Mouse (Mus musculus): ENCODE data around the gene Pgm2l1.
A peak's percentile ranks its signal among the peaks of the same experiment; 100 is the strongest.

Gene Pgm2l1

DNA sequence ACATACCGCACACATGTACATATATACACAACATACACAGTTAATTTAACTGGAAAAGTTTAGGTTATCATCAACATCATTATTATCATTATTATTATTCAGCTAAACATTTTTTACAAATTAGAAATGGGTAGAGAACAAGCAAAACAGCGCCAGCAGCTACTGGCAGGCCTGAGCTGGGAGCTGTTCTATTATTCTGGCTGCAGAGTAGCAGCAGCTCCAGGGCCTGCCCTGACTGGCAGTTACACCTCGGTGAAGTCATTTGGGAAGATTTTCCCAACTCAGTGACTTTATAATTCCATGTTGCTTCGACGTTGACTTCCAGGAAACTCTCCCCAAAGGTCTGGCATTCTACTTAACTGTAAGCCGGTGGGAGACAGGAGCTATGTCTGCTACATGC lies 69.5 kb downstream of the Pgm2l1 start:
- DNase-seq, result no peak

DNA sequence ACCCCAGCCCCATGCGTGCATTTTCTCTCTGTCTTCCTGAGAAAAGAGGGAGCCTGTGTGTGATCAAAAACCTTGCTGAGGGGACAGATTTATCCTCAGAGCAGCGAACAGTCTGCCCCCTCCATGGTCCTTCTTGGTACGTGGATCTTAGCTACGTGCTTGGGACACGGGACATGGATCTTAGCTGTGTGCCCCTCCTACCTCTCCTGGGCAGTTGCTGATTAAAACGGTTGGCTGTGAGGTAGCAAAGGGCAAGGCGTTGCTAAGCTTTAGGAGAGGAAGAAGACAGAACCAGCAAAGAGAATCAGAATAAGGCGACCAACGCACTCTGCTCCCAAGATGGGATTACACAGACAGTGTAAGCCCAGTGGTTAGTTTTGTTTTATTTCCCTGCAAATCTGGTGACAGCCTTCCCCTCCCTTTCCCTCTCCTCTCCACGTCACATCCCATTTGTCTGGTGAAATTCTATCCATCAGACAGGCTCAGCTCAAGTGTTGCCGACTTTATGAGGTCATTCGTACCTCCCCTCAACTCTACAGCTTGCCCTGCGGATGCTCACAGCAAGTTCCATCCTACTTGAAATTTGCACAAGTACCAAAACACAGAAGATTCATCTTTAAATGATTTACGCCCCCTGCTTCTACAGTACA lies 71.8 kb downstream of the Pgm2l1 start:
- no peak for DNase-seq

DNA sequence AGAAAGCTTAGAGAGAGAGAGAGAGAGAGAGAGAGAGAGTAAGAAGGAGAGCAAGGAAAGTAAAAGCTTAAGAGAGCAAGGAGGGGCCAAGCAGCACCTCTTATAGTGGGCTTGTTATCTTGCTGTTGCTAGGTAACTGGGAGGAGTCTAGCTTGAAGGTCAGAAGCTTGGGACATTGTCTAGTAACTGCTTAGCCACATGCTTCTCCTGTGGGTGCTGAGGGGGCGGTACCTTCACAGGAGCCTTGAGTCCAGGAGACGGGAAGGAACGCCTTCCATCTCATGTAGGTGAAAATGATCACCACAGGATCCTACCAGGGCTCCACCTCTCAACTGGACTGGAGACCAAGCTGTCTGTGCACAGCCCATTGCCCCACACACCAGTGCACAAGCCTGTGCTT lies 74.2 kb downstream of the Pgm2l1 start:
- no peak for DNase-seq

DNA sequence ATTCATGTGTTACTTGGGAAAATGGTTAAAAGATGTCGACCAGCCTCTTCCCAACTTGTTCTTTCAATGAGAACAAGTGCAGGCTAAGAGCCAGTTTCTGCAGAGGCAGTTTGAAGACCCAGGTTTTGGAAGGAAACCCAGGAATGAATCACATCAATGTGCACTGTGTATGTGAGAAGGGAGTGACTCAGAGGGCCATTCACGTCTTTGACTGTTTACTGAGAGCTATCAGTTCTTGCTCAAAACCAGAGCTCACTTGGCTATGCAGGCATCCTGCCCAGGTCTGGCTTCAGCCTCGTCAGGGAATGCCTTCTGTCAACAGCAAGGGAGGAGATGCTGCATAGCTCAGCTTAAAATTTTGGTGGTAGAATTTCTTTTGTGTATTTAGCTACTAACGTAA lies 75.1 kb downstream of the Pgm2l1 start:
- DNase-seq, result peak; percentile 66 to 88

DNA sequence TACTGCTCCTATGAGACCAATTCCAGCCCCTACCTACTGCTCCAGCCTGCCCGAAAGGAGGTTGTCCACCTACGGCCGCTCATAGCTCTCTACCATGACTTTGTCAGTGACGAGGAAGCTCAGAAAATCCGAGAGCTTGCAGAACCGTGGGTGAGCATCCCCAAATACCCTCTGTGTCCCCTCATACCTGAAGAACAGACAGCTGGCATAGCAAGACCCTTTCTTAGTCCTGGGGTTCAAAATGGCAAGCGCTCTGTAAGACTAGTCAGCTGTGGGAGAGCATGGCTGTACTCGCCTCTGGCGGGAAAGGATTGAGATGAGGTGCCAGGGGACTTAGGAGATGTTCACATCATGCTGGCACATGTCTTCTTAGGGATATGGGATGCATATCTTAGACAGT lies 78.7 kb downstream of the Pgm2l1 start:
- no peak for DNase-seq

DNA sequence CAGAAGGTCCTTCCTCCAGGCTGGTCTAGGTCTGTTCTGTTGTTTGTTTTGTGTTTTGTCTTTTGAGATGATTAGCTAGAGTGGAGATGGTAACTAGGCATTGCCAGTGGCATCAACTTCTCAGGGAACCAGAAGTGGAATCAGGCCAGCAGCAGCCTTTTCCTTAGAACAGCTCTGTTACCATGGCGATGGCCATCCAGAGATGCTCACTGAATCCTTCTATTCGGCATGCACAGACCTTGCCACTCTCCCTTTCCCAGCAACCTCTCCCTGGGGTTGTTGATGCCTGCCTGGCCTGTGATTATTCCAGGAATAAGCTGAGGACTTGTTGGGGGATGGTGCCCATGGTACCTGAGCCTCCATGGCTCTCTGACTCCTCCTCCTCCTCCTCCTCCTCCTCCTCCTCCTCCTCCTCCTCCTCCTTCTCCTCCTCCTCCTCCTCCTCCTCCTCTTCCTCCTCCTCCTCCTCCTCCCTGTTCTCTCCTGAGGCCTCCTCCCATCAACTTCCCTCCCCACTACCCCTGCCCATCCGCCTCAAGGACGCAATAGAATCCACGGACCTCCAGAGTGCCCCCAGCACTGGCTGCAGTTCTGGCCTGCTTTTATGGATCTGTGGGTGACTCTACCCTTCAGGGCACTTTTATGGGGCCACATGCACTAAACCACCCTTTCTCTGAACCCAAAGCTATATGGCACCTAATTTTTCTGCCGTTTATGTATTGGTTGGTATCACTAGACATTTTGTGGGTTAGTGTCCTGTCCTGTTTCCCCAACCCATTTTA lies 80.9 kb downstream of the Pgm2l1 start:
- no peak for DNase-seq

DNA sequence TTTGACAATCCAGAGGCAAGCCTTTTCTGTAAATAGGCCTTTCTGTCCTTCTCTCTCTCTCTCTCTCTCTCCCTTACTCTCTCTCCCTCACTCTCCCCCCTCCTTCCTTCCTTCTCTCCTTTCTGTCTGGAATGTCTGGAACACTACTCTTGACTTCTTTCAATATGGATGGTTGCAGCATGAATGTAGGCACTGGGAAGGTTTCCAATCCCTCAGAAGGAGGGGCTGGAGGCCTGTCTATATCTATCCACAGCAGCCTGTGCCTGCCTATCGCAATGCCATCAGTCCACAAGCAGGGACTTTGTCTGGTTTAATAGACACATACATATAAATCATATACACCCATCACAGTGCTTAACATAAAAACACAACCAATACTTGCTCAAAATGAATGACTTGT lies 82.0 kb downstream of the Pgm2l1 start:
- no peak for DNase-seq

DNA sequence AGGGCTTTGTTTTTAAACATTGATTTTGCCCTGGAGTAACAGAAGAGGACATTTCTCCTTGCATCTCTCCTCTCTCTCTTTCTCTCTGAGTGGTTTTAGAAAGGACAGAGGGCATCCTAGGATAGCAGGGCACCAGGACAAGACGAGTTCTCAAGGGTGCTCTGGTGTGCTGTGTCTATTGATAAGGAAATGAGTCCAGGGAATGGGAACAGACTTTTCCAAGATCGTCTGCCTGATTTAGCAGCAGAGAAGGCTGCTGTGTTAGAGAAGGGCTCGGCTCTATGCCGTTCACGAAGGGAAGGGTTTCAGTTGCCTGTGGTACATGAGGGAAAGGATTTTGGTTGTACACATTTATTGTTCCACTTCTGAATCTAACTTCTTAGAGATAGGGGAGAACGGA lies 82.5 kb downstream of the Pgm2l1 start:
- no peak for DNase-seq

DNA sequence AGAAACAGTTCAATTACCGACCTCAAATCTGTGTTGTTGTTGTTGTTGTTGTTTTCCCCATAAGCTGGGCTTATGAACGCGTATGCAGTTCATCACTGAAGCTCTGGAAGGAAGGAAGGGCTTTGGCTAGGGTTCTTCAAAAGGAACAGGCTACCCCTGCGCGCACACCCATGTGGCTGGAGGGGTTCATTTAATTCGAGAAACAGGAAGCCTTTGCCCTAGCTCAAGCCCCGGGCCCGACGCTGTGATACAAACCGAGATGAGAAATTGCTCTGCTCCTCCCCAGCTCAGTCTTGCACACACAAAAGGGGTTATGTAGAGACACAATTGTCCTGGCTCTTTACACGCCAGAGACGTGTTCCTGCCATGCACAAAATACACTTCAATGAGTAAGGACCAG lies 83.1 kb downstream of the Pgm2l1 start:
- DNase-seq, result no peak

DNA sequence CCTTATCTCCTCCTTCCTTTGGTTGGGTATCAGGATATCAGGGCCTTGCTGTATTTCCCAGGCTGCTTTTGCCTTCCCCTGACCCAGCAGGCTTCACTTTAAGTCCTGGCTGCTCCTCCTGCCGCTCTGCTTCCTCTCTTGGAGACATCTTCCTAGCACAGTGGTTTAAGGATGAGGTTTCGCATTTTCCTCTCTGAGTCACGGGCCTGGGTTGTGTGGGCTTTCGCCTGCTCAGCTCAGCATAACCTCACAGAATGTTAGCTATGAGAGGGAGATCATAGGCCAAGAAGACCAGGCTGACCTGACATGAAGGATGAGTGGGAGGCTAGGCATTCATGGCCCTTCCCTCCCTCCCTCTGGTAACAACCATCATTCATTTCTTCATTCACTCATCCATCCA lies 85.5 kb downstream of the Pgm2l1 start:
- no peak for DNase-seq

DNA sequence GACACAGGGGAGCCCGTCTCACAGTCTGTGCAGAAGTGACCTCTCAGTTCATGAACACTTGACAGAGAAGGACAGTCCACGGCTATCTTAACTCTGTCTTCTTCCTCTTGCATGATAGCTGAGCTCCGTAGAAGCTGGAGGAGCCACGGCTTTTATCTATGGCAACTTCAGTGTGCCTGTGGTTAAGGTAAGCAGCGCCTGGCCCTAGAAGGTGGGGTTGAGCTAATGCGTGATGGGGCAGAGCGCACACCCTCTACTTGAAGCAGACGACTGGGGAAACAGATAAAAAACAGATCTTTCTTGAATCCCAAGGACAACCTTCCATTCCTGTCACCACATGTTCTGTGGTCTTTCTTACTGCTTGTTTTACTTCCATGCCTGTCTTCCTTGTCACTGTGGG lies 89.7 kb downstream of the Pgm2l1 start:
- no peak for DNase-seq

DNA sequence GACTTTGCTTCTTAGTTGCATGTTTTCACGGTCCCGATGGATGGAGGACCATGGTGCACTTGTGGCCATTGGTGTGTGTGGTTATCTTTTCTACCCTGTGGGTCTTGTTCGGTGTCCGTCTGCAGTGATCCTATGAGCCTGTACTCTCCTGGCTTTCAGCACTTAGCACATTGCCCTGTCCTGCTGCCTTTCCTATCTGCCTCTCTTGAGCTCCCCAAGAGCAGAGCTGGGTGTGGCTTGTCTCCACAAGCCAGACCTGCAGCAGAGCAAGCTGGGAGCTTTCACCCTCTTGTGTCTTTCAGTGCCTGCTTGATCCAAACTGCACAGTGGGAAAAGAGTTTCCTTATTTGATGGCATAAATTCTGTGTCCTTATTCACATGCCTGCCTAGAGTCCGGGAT lies 90.3 kb downstream of the Pgm2l1 start:
- no peak for DNase-seq

DNA sequence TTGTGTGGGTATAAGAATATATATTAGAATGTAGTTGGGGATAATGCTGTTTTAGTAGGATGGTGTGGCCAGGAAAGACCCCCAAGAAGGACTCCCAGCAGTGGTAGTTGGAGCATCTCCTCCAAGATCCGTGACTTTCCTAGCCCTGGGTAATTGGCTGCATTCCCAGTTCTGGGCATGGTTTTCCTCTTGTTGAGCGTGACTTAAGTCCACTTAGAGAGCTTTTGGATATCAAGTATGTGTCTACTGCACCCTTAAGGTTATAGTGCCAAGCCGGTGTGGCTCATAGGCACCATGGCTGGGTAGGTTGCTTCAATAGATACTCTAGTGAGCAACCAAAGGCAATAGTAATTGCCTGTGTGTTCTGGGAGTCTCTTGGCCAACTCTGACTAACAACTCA lies 96.5 kb downstream of the Pgm2l1 start:
- DNase-seq, result peak in 1 of 2 experiments; percentile 56

DNA sequence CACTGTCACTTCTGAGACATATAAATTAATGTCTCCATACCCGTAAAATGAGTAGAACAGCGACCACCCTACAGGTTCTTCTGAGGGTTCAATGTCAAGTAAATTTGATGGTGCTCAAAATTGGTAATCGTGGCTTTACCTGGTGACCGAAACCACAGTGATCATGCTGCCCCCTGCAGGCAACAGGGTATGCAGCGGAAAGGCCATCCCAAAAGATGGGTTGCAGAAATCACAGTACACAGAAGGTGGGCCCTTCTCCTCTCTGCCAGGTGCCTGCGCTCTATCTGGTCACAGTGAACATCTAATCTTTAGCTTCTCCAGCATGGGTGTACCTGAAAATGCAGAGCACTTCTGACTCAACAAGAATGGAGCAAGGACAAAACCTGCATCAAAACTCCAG lies 98.3 kb downstream of the Pgm2l1 start:
- peak in 1 of 2 experiments; percentile 63 for DNase-seq

DNA sequence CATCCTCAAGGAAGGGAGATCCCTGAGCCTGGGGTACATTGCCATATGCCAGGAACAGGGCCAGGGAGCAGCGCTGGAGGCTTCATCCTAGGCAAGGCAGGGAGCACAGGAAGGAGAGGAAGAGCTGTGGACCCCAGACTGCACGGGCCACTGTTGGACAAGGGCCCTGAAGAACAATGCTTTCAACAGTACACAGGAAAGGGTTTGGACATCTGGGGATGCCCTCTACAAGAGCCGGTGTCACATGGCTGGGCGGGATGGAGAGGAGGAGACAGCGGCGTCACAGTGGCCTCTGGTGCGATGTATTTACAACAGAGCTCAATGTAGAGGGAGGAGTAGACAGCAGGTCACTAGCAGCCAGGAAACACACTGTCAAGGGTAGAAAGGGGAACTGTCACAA lies 100.3 kb downstream of the Pgm2l1 start:
- DNase-seq, result peak; percentile 57 to 78

Measured in lung, postnatal 4 days (tissue).